Mouse (Mus musculus): ENCODE results near the gene Fcamr.

The Fcamr gene

DNA sequence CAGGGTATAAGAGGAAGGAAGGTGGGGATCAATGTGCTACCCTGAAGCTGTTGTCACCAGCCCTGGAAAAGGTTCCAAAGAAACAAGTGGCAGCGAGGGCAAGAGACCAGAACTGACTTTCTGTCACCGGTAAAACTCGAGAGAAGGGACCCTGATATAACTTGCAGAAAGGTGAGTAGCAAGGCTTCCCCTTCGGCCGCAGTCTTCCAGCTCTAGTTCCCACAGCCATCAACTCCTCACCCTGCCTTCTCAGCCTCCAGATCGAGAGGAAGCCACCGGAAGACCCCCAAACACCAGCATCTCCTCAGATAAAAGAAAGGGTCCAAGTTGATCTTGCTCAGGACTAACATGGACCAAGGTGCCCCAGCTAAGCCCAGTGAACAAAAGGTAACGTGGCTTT is at the start of gene Fcamr:
Gene Fcamr, plus strand, starts transcription at position 301 of the 400 bp plus-strand sequence.
- no peak for DNase-seq (ENCODE audit: low spot score)

DNA sequence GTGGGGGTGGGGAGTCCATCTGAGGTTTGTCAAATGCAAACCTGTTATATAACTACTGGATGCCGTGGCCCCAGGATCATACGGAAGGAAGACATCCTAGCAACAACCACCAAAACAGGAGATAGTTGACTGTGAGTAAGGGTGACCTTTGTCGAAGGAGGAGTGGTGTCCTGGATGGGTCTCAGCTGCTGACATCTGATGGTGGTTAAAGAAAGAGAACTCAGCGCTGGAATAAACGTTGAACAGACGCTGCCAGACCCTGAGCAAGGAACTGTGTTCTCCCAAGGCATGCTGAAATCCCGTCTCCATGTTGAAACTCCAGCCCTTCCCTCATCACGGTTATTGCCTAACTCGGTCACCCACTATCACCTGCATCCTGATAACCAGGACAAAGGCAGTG is 41.0 kb upstream of the Fcamr start:
- no peak for DNase-seq (ENCODE audit: low spot score)

DNA sequence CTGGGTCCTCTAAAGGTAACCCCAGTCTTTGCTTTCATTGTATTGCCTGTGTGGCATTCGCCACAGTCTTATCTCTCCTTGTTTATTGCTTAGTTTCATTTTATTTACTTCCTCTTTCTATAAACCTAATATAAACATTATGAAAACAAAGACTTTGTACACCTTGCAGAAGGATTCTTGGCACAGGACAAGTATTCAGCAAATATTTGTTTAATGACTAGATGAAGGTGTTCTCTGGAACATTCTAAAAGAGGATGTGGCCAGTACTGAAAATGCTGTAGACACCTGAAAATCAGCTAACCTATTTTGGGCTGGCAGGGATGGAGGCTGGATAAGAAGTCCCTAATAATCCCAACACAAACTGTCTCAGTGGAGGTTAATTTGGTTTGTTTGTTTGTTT is 39.1 kb upstream of the Fcamr start:
- DNase-seq (ENCODE audit: low spot score) = no peak

DNA sequence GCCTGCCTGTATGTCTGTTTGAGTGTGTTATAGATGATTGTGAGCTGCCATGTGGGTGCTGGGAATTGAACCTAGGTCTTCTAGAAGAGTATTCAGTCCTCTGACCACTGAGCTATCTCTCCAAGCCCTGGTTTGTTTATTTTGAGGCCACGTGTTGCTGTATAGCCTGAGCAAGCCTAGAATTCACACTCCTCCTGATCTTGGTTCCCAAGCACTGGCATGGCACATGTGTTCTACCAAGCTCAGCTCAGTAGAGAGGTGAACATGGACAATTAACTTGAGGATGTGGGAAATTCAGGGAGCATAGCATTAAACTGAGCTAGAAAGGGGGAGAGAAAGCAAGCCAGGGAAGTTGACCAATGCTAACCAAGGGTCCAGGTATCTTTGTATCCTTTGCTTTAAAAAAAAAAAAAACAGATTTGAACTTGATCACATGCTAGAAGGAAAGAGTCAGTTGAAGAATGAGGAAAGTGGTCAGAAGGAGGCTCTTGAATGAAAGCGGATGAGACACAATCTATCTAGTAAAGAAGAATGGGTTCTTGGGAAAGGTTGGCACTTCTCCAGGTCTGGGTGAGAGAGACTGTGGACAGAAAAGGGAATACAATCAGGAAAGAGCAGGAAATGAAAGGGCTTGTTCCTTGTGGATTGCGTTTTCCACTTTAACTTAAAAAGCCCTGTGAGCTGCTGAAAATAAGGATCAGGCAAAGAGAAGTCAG is 38.5 kb upstream of the Fcamr start:
- DNase-seq (ENCODE audit: low spot score) = no peak

DNA sequence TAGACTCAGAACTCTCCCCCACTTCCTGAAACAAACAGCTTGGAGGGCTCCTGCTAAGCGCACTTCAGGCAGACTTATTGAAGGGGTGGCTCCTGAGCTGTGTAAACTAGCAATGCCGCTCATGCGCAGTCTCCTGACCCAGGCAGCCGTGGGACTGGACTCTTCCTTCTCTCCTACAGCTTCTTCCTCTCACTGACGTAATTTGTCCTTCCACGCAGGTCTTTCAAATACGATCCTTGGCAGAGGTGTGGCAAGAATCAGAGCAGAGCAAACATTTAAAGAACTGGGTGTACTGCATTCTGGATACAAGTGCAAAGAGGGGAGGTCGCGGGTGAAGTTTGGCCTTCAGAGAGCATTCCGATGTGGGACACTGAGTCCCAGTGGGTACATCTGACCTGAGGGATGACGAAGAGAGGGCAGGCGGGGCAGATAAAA is 36.7 kb upstream of the Fcamr start:
- DNase-seq (ENCODE audit: low spot score) = no peak

DNA sequence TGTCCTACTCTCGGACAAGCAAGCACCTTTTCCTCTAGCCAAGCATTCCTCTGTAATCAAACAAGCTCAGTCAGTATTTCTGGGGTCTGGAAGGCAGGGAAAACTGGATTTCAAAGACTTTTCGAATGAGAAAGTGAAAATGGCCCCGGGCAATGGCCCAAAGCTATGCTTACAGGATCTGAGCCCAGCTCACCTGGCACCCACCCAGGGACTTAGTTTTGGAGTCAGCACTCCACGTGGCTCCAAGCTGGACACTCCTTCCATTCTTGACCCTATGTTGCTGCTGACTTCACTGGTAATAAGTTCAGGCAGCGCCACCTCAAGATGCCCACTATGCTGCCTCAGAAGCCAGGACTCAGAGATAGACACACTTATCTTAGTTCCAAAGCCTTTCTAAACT is 33.6 kb upstream of the Fcamr start:
- DNase-seq (ENCODE audit: low spot score) = no peak

DNA sequence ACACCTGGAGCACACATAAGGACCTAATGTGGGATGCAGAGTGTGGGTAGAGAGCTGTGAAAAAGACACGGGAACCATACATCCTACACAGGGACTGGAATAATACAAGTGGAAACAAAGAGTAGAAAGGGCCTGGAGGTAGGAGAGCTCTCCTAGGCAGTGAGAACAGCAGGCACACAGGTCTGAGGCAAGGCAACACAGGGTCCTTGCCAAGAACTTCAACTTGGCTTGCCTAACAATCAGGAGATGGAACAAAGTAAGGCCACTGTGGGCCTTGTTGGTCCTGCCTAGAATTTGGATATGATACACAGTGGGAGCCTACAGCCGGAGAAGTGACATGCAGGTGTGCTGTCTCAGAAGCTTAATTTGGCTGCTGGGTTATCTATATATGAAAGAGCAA is 30.8 kb upstream of the Fcamr start:
- no peak for DNase-seq (ENCODE audit: low spot score)

DNA sequence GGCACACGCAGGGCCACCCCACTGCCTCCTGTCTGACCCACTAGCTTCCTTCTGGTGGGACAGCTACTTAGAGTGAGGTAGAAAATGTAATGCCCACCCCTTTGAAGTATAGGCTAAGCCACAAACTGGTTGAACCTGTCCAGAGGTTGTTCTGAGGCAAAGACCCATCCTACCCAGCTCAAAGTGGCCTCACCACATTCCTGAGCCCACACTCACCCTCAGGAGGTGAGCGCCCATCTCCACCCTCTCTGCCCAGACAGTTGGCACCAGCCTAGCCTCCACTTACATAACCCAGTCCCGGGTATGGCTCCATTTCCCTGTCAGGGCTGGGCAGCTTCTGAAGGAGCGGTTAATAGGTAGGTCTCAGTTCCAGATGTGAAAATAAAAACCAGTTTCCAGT is 30.2 kb upstream of the Fcamr start:
- no peak for DNase-seq (ENCODE audit: low spot score)

DNA sequence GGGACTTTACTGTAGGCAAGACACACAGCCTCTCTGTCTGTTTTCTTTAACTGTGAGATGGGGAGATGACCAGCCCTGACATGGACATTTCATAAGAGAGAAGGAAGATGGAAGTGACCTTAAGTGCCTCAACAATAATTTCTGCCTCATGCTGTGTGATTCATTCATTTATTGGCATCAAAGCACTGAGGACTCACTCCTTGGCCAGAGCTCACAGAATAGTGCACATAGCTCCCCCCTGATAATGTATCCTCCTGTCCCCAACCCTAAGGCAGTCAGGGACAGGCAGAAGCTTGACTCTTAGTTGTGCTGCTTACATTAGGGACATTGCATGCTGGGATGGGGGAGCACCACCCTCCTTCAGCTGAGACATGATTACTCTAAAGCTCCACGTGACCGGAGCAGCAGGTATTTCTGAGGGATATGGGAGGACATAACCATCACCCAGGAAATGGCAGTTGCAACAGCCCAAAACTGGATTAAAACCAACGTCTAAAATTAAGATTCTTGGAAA is 29.7 kb upstream of the Fcamr start:
- no peak for DNase-seq (ENCODE audit: low spot score)

DNA sequence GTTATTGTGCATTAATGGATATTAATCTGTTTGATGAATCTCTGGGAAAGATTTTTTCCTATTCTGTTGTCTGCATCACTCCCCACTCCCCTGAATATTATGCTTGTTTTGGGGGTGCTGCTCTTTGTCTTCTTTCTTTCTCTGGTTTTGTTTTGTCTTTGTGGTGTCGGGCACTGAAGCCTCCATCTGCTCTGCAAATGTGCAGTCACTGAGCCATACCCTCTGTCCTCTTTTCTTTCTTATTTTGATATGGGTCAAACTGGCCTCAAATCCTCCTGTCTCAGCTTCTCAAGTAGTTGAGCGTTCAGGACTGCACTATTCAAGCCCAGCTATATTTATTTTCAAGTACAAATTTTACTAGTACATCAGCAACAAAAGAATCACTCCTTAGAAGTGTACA is 25.5 kb upstream of the Fcamr start:
- no peak for DNase-seq (ENCODE audit: low spot score)

DNA sequence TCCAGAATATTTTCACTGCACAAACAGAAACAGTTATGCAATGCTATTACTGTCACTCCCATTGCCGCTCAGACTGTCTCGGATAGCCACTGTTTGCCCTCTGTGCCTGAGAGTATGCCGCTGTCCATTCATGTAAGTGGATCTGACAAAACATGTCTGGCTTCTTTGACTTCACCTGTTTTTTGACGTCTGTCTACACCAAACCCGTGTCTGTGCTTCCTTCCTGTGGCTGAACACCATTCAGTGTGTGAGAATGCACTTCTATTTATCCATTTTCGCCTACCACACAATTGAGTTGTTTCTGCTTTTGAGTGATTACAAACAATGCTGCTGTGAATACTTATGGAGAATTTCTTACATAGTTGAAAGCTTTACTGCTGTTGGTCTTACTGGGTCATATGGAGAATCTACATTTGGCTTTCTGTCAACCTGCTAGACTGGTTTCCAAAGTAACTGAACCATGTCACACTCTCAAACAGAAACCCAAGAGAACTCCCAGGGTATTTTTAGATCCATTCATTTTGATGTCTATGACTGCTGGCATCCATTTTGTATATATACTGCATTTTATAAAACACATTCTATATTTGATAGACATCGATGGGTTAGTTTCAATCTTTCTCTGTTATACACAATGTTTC is 24.9 kb upstream of the Fcamr start:
- DNase-seq (ENCODE audit: low spot score) = no peak

DNA sequence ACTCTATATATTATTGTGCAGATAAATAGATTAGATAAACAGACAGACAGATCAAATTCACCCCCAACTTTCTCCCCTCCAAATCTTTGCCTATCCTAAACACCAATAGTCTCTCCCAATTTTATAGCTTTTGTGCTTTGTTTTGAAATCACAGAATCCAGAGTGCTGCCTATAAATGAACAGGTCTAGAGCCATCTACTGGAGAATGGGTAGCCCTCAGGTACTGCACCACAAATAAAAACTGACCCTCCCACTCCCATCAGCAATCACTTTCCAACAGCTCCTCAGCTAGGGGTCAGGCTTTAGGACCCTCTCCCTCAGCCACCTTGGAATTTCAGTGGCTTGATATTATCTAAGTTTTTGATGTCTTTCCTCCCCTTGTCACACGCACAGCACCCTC is 24.1 kb upstream of the Fcamr start:
- DNase-seq (ENCODE audit: low spot score) = no peak

DNA sequence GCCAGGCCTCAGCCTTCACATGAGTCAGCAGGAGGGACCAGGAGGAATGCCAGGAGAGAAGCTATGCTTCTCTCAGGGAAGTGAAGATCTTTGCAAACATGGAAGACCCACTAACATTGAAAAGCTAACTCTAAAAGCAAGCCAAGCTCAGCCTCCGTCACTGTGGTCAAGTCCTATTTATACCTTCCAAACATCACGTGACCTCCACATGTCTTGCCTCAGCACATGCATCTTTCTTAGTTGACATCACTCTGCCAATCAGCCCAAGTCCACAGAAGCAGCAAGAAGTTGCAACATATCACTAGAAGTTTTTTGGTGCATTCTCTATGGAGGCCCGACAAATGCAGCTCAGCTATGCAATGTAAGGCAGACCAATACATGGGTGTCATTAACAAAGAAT is 20.8 kb upstream of the Fcamr start:
- no peak for DNase-seq (ENCODE audit: low spot score)

DNA sequence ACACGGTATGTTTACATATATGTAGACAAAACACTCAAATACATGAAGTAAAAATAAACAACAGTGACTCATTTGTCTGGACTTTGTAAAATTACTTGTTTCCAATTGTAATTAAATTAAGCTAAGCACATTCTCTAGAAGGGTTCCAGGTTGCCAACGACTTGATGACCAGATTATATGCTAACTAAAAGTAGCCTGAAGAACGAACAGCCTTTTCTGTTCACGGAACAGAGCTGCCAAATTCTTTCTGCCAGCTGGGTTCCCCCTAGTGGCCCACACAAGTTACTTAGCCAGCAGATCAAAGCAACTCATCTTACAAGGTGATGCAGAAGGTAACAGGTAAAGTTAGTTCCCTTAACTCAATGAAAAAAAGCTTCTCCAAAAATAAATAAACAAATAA is 16.6 kb upstream of the Fcamr start:
- peak; percentile 32 for DNase-seq (ENCODE audit: low spot score)

DNA sequence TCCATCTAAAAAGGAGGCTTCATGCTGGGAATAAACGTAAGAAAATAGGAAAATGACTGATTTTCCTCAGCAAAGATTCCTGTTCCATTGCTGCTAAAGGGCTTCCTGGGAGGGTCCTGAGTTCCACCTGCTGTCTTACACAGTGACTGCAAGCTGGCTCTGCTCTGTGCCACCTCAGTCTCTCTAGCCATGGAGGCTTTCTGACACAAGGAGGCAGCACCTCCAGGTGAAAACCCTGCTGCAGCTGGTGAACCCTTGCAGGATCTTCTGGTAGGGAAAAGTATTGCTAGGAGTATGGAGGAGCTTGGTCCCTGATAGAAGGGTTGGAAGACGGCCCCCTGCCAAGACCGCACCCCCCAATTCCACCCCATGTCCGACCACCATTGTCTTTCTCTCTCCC is 13.7 kb upstream of the Fcamr start:
- no peak for DNase-seq (ENCODE audit: low spot score)

DNA sequence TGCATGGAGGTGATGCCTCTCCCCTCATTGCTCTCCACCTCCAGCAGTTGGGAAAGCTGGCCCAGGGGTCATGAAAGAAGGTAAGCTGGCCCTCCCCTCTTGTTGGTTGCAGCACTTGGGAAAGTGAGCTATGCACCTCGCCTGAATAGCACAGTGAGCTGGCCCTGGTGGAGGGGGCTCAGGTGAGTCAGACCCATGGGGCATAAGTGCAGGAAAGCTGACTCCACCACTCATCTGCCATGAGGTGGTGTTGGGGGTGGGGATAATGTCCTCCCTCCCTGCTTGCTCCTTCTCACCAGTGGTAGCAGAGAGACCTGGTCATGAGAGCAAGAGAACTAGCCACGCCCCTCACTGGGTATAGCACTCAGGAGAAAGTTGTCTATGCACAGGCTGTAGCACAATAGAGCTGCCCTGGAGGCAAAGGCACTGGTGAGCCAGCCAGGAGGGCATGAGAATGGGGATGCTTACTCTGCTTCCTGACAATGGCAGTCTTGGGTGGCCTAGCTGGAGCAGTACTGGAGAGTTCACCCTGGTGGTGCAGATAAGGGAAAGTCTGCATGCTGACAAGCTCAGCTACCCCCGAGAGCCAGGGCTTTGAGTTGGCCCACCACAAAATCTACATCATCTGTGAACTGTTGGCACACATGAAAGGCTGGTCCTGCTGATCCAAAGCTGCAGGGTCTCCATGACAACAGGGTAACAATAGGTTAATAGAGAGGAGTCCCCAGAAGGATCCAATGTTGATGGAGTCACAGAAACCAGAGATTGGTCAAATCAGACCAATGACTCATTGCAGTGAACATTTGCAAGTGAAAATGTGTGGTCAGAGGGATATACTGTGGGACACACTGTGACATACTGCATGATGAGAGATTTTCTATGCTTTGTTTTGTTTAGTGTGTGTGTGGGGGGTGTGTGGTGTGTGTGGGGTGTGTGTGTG is 10.9 kb upstream of the Fcamr start:
- DNase-seq (ENCODE audit: low spot score) = no peak

DNA sequence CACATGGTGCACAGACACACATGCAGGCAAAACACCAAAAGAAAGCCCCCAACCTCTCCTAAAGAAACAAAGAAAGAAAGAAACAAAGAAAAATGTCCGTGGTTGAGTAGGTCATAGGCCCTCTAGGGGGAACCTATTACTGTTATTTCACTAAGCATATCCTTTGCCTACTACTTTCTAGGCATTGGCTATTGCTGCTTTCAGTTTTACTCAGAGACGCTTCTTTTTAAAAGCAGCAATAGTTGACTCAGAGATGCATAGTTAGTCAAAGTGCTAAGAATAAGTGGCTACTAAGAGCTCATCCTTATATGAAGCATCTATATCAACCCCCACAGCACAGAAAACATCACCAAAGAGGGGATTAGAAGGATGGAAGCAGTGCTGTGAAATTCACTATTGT is 5.4 kb upstream of the Fcamr start:
- DNase-seq (ENCODE audit: low spot score) = no peak

DNA sequence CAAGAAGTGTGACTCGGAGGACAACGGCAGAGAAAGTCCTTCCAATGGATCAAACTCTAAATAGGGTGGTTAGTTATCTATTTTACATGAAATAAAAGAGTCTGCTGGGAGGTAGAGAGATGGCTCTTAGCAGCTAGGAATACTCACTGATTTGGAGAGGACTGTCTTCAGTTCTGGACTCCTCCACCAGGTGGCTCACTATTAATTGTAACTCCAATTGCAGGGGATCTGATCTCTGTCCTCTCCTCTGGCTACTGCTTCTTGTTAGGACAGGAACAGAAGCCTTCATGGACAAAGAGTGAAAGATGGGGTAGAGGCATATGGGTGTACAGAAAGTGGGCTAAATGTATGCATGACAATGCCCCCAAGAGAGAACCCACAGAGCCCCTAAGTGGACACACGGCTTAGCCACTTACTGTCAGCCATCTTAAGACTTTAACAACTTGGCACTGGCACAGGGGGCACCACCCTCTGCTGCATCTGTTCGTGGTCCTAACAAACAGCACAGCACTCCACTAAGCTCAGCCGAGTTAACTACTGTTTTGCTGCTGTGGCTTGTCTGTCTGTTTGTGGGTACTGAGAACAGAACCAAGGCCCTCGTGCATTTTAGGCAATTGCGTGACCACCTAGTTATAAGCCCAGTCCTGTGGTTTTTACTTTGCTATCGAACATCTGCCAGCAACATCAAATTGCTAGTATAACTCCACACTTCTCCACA is 3.6 kb upstream of the Fcamr start:
- peak; percentile 74 for DNase-seq (ENCODE audit: low spot score)

DNA sequence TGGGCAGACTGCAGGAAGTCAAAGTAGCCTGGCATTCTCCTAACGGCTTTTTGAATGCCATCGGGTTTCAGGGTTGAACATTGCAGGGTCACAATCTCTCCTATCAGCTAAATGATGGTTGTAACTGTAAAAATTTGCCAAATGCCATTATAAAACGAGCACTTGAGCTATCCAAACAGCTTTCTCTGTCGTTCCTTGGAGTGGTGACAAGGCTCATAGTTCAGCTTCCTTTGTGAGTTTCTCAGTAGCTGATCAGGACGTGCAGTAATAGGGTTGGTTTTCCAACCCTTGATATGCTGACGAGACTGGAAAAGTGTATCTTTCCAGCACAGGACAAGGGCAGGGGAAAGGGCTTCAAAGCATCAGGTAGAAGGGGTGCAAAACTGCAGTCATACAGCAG is 2.7 kb upstream of the Fcamr start:
- DNase-seq (ENCODE audit: low spot score) = no peak

DNA sequence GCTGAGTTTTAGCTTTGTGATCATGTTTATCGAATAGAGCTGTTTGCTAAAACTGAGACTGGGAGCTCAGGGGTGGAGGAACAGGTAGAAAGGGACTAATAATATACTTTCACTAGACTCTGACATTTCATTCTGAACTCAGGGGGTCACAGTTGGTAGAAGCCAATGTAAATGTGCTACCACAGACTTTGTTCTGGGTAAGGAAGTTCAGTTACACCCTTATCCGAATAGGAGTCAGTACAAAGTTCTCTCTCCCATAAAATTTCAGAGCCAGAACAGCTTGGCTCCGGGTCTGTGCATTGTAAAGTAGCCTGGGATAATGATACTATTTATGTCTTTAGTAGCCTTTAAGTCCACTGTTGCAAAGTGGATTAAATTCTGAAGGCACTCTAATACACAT is 2.2 kb upstream of the Fcamr start:
- no peak for DNase-seq (ENCODE audit: low spot score)

DNA sequence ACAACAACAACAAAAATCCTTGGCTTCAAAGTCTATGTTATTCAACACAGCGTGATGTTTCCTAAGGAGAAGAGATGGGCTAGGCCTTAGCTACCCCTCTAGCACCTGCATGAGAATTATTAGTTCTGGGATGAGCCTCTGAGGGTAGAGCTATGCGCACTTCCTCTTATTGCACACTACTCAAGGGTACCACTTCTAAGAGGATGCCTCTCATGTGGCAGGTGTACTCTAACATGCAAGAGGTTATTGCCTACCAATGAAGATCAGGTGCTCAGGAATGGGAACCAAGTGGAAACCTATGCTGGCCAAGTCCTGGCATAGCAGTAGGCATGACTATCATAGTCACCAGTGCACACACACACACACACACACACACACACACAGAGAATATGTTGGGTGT is 1.3 kb upstream of the Fcamr start:
- DNase-seq (ENCODE audit: low spot score) = no peak

DNA sequence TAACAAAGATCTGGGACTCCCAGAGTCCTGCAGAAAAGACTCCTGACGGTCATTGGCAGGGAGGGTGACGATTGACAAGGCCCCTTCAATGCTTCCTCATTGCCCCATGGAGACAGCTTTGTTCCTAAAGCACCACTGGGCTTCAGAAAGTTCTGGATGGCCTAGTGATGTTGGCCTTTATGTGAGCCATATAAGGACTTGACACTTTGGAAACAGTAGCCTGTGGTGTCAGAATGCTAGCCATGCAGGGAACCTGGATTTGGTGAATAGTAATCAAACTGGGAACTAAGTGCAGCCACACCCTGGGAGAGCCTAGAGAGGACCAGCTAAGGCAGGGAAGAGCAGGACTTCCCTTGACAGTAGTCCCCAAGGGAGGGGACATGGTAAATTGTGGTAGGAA is 809 bp downstream of the Fcamr start:
- DNase-seq (ENCODE audit: low spot score) = no peak
